Mouse (Mus musculus) lung, postnatal 36 days (tissue): ENCODE data around the gene Them5.

ENCODE experiments used
- DNase-seq: peaks from one replicate; pipeline ENCODE4 v3.0.0; 2022; ENCODE audit warnings: mixed read lengths

Gene Them5

DNA sequence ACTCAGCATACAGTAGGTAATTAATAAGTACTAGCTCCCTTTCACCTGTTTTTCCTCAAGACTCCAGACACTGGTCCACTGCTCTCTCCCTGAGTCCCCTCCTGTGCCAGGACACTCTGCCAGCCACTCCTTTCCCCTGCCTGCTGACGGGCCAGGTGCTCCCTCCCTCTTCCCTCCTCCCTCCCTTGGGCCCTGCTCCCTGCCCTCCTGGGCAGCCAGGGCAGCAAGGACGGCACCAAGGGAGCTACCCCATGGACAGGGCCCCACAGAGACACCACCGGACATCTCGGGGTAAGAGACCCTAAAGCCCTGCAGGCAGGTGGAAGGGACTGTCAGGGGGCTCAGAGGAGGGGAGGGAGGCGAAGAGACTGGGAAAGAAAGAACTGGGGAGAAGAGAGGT lies 30.7 kb downstream of the Them5 start, which contains the start of gene Rorc:
Gene Rorc (plus strand): TSS at position 154 of the 400 bp plus-strand sequence.
- DNase-seq: peak; percentile 60

GRCm38 (mm10) chr3:94373090-94373489 lies 31.2 kb downstream of the Them5 start:
- DNase-seq: peak; percentile 35

DNA sequence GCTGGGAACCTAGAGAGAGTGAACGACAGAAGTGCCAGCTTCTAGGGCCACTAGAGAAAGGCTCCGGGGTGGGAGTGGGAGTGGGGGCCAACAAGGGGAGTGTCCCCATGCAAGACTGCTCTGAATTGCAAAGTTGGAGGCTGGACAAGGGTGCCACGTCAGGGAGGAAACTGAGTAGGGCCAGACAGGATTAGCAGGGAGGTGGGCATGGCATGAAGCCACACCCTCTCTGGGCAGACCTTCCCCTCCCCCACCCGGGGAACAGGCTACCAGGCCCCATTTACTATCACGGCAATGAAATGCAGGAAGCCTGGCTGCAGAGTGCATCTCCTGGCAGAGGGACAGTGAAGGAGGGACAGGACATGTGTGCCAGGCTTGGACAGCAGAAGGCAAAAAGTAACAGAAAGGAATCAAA lies 31.7 kb downstream of the Them5 start:
- DNase-seq: peak; percentile 45

GRCm38 (mm10) chr3:94374636-94375035 lies 32.7 kb downstream of the Them5 start:
- no peak for DNase-seq

DNA sequence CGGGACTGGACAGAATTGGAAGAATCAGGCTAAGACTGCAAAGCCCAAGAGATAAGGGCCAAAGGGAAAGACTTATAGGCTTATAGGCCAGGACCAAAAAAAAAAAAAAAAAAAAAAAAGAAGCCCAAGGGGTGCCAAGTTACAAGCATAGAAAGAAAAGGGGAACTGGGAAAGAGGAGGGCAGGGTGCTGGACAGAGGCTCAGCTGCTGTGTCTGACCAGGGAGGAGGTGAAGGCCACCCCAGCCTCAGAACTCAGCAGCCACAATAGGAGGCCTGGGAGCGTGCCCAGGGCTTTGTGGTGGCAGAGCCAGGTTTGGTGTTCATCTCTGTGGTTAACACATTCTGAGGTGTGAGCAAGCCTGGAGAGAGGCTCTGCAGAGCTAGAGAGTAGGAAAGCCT lies 33.2 kb downstream of the Them5 start:
- DNase-seq: no peak

DNA sequence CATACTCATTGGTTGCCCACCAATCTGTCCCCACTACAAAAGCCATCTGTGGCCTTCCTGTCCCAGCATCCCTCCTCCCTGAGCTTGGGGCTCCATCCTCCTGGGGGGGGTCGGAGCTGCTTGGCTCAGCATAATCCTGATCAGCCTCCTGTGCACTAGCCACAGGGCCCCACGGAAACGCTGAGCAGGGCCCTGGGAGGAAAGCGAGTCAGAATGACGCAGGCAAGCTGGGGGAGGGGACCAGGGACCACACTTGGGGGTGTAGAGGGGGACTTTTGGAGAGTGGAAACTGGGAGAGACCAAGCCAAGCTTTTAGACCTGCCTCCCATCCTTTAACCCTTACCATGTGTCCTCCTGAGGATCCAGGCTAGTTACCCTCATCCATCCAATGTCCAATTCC lies 34.0 kb downstream of the Them5 start:
- no peak for DNase-seq

GRCm38 (mm10) chr3:94377028-94377923 lies 35.4 kb downstream of the Them5 start:
- DNase-seq: no peak

DNA sequence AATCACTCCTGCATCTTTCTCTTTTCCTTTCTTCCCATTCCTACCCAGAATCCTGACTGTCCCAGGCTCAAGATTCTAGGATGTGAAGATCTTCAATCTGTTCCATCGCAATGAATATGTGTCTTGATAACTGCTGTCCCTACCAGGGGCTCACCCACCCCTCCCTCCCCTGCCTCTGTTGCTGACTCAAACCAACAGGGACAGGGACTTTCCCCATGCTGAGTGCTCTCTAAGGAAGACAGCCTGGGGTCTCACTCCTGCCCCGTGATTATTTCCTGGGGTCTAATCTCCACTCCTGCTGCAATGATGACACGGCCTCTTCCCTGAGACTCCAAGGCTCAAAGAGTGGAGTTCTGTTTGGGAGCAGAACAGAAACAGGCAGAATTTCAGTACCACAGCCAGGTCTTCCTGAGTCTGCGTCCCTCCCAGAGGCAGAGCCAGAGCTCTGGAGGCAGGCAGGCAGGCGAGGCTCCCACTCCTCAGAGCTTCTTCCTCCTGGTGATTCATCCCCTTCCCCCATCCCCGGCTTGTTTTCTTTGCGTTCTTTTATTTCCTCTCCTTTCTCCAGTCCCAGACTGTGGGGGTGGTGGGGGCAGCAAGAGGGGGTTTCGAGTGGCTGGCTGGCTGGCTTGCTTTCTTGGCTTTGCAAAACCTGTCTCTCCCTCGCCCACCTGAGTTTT lies 38.1 kb downstream of the Them5 start:
- no peak for DNase-seq

DNA sequence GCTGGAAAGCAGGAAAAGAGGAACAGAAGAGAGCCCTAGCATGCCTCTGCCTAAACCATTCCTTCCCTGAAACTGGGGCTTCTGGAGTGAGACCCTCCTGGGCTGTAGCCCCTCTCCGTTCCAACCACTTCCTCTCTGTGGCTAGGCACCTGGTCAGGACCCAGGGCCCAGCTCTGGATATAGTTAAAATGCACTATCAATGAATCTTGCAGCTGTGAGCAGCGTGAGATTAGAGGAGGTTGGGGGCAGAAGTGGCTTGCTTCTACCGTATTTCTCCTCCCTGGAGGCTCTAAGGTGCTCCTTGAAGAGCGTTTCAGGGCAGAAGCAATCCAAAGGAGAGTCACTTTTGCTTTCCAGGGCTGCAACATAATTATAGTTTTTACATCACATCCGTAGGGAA lies 40.4 kb downstream of the Them5 start:
- DNase-seq: no peak

- no peak for DNase-seq
These were observed 41.6 kb downstream of the Them5 start for GRCm38 (mm10) chr3:94383476-94383875.

DNA sequence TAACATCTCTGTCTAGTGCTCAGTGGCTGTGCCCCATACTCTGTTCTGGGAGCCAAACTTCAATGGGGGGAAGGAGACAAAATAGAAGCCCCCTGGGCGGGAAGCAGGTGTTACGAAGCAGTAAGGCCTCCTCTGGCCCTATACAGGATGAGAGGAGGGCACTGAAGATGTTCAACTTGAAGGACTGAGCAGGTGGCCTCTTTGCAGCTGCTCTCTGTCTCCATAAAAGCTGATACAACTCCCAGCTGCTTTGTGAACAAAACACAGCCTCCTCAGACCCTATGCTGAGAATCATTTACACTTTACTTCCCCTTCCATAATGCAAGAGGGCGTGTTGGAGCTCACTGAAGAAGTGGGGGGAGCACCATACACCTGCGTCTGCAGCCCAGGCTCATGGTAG lies 44.8 kb downstream of the Them5 start:
- no peak for DNase-seq

- DNase-seq: no peak
These were observed 45.5 kb downstream of the Them5 start for GRCm38 (mm10) chr3:94387391-94387790.

- DNase-seq: no peak
These were observed 46.1 kb downstream of the Them5 start for GRCm38 (mm10) chr3:94388047-94388446.

GRCm38 (mm10) chr3:94389420-94389819 lies 47.5 kb downstream of the Them5 start:
- DNase-seq: no peak

DNA sequence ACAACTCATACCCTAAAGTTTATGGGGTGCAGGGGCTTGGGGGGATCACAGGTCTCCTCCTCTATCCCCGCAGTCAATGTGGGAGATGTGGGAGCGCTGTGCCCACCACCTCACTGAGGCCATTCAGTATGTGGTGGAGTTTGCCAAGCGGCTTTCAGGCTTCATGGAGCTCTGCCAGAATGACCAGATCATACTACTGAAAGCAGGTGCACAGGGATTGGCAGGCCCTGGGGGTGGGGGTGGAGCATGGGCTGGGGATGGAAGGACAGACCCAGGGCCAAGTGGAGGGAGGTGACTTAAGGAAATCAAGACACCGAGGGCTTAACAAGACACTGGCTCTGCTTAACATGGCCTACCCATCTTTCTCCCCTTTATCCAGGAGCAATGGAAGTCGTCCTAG lies 49.1 kb downstream of the Them5 start:
- no peak for DNase-seq

DNA sequence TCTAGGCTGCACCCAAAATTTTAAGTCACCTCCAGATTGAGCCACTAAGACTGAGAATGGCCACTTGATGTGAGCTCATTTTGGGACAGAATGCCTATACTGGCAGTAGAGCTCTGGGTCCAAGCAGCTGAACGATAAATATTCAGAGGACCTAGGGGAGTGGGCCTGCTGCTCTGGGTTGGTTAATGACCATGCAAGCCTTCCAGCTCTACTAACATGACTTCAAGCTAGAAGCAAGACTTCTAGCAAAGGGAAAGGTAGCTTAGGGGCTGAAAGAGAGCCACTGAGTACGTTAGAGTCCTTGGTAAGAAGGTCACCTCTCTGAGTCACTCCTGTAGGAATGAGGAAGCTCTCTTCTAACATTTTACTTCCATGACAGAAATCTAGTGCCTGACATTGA lies 50.2 kb downstream of the Them5 start:
- no peak for DNase-seq

GRCm38 (mm10) chr3:94393049-94393448 lies 51.1 kb downstream of the Them5 start:
- DNase-seq: no peak

DNA sequence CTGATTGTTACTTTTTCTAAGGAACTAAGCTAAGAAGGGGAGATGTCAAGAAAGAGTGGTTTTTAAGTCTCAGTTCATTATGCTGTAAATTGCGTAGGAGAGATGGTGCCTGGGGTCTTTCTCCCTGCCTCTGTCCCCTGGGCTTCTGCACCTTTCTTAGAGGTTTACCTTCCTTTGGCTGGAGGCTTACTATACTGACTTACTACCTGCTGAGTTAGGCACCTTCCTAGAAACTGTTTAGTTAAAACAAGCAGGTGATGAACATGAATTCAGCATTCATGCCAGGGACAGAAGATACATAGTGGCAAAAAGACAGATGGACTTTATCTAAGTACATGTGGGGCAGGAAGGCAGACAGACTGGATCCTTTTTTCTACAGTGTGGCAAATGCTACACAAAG lies 54.4 kb downstream of the Them5 start:
- no peak for DNase-seq

DNA sequence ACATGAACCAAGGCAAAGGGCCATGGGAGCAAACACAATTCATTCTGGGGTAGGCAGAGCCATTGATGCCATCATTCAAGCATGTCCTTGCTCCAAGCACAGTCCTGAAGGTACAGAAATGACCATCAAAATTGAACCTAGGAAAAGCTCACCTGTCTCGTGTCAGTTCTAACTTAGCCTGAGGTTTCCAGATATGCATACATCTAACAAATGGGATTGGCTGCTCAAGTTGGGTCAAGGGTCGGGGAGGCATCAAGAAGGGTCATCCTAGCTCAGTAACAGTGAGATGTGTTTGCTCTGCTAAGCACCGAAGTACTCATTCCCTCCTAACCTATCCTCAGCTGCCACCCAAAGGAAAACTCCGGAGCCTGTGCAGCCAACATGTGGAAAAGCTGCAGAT lies 55.0 kb downstream of the Them5 start:
- DNase-seq: no peak
